Mouse (Mus musculus): ENCODE measurements around the gene Acsf3. TPM values are rescaled to one million over a fixed set of nuclear protein-coding genes. Genes with fewer than 3 reads are reported as not detected.

The Acsf3 gene
- total RNA-seq, 2 experiments from 2014 or later, result 14.3 to 15.0 TPM

DNA sequence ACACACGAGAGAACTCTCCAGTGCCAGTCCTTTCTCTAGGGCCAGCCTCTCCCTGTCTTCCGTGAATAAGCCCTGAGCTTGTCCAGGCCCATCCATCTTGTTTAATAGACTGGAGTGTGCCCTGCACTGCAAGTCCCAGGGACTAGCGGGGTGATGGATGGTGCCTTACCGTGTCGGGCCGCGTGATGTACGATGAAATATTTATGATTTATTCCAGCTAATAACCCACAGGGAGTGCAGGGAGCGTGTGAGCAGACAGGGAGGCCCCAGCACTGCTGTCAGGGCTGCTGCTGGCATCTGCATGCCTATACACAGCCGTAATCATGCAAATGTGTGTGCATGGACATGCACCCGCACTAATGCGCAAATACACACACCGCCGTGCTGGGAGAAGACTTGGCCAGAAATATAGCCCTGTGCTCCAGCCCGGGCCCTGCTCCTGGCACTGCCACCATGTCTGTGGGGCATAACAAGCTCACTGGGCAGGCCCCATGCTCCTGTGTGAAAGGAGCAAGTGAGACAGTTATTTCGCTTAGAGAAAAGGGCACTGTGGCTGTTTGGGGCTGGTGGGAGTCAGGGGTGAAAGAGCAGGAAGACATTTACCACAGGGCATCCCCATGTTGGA lies 36.7 kb downstream of the Acsf3 start:
- DNase-seq, result no peak

DNA sequence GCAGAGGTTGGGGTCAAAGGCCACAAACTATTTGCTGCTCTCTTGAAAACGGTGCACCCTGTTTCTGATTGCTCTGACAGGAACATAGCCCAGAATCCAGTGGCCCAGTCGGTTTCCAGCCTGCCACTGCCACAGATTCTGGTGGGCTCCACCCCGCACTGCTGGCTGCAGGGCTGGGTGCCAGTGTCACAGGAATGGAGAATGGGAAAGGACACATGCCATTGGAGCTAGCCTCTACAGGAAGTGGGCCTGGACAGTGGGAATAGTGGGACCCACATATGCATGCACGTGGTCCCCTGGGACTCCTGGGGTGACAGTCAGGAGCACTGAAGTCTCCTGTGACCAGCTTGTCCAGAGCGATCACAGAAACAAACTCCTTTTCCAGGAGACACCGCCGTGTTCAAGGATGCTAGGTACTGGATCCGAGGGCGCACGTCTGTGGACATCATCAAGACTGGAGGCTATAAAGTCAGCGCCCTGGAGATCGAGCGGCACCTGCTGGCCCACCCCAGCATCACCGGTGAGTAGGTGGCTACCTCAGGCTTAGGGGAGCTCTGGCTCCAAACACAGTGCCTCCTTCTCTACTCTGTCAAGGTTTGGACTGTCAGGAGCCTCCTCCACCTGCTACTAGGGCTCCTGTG lies 37.4 kb downstream of the Acsf3 start:
- no peak for DNase-seq

DNA sequence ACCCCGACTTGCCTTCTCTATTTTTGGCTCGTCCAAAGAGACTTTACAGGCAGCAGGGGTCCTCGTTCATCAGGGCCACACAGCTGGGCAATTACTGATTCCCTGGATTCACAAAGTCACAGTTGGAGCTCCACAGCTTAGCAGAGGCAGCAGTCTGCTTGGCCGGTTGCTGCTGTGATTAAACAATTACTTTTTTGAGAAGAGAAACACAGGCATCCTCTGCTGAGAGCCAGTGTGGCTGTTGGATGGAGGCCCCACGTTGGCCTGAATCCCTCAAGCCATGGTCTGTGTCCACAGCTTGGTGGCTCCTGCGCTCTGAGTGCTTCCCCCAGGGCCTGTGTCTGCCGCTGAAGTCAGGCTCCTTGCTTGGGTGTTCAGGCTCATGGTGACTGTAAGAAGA lies 39.3 kb downstream of the Acsf3 start:
- DNase-seq, result no peak

DNA sequence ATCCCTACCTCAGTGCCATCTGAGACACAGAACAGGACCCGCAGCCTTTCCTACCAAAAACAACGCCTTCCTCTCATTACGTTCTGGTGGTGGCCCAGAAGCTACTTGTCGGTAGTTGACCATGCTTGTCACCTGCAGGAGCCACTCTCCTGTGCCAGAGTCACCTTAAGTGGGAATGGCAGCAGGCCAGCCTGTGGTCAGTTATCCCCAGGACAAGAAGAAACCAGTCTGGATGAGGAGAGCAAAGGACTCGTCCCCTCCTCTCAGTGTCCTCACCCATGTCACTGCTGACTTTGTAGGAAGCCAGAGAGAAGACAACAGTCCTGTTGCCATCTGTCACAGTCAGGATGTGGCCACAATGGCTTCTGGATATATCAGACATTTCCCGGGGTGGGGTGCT lies 41.7 kb downstream of the Acsf3 start:
- no peak for DNase-seq

DNA sequence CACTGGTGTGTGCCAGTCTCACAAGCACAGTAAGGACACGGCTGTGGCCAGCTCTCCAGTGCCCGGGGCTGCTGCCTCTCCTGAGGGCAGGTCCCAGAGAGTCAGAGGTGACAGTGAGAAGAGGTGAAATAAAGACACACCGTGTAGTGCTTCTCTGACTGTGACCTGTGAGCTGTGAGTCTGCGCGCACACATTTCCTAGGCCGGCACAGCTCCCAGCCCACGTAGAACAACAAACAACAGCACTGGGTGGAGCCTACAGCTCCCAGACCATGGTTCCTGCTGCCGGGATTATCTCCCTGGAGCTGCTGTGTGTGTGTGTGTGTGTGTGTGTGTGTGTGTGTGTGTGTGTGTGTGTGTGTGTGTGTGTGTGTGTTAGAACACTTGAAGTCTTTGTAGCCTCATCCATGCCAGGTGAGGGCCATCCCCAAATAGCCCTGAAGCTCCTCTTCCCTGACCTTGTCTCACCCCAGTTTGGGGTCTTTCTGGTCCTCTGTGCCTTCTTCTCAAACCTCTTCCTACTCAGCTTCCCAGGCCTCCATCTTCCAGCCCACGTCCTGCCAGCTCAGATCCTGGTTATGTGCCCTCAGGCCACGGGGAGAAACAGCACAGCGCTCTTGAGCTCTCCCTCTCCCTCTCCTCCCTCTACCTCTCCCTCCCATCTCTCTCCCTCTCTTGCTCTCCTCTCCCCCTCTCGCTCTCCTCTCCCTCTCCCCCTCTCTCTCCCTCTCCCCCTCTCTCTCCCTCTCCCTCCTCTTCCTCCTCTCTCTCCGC lies 42.6 kb downstream of the Acsf3 start:
- no peak for DNase-seq

GRCm38 (mm10) chr8:122819776-122820175 lies 44.5 kb downstream of the Acsf3 start:
- DNase-seq, result no peak

DNA sequence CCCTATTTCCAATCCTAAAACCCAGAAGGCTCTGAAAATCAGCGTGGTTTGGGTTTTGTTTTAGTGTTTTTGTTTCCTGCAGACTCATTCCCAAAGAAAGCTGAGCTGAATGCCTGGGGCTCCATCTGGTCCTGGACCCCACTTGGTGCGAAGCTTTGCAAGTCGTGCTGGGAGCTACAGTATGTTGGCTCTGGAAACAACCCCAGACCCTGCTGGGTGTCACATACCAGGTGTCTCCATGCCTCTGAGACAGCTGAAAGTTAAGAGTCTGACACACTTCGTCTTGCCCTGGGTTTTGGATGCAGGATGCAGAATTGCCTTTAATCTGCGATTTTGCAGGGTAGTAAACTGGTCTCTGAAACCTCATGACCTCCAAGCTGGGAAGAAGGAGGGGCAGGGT lies 49.3 kb downstream of the Acsf3 start:
- no peak for DNase-seq

DNA sequence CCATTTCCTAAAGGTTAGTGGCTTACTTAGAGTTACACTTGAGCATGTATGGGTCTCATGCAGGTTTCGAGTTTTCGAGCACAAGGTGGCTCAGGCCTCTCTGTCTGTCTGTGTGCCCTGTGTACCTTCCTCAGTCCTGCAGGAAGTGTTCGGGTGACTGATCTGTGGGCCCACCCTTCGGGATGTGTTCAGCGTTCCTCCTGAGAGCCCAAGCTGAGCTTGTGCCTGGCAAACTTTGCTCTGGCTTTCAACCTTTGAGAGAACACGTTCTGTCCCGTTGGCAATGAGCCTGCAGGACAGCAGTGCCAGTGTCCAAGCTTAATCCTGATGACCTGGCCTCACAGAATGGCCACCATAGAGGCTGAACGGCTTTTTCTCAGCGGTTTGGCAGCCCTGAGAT lies 49.7 kb downstream of the Acsf3 start:
- no peak for DNase-seq

- DNase-seq, result no peak
Observed at GRCm38 (mm10) chr8:122825408-122825807, 50.1 kb downstream of the Acsf3 start.

GRCm38 (mm10) chr8:122829396-122829795 lies 54.1 kb downstream of the Acsf3 start:
- DNase-seq, result no peak

- peak; percentile 96 for DNase-seq
Observed at GRCm38 (mm10) chr8:122830349-122831061, 55.2 kb downstream of the Acsf3 start.

- DNase-seq, result no peak
Observed at GRCm38 (mm10) chr8:122834416-122834815, 59.1 kb downstream of the Acsf3 start.

- DNase-seq, result peak; percentile 75
Observed at GRCm38 (mm10) chr8:122834971-122835370, 59.7 kb downstream of the Acsf3 start.

GRCm38 (mm10) chr8:122836199-122836598 lies 60.9 kb downstream of the Acsf3 start:
- no peak for DNase-seq

DNA sequence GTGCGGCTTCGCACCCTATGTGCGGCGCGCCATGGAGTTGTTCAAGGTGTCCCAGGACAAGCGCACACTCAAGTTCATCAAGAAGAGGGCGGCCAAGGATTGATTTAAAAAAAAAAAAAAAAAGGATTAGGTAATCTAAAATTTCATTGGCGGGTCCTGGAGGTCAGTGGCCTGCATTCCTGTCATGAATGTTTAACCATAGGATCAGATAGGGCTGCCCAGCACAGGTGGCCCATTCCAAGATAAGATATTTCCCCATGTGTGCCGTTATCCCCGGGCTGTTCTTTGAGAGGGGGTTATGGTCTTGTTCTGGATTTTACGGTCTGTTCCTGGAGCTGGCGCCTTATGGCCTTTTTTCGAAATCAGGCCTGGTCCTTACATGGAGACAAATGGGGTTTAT lies 61.4 kb downstream of the Acsf3 start:
- no peak for DNase-seq

GRCm38 (mm10) chr8:122844161-122844560 lies 68.9 kb downstream of the Acsf3 start:
- DNase-seq, result no peak

DNA sequence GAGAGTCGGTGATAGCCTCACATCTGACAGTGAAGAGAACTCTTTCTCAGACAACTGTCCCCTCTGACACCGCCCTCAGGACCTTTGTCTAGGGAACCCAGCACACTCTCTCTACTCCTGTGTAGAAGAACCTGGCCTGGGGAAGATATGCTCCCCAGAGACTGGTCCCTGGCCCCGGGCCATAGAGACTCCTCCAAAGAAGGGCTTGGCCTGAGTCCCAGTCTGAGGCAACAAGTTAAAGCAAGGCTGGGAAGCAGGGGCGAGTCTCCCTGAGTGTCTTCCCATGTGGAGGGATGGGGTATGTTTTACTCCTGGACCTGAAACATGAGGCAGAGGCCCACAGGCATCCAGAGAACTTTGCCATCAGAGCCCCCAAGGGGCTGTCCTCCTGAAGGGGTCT lies 70.4 kb downstream of the Acsf3 start:
- DNase-seq, result no peak

DNA sequence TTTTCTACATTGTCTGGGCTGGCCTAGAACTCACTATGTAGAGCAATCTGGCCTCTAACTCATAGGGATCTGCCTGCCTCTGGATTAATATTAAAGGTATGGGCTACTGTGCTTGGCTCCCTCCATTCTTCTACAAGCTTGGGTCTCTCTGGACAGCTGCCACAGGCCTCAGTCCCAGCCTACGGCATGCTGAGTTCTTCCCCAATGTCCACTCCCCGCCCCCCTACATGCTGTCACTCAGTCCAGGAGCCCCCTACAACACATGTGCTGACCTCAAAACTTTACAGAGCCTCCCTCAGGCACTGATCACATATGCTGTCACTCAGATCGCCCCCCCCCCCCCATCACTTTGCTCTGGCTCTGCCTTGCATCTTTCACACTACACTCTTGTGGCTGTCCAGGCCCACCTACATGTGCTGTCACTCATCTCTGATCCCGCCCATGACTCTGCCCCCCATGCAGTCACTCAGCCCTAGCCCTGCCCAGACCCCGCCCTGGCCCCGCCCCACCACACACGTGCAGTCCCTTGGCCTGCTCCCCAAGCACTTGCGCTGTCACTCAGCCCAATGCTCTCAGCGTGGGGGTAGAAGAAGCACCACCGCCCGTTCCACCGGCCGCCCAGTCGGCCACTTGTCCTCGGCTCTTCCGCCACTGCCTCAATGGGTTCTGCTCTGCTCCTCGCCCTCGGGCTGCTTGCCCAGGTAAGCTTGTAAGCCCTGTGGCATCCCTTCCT lies 72.7 kb downstream of the Acsf3 start, which contains the start of gene Cdh15:
Cdh15 (plus strand) TSS at position 138 of the 733 bp plus-strand sequence.
- DNase-seq, result peak; percentile 84

DNA sequence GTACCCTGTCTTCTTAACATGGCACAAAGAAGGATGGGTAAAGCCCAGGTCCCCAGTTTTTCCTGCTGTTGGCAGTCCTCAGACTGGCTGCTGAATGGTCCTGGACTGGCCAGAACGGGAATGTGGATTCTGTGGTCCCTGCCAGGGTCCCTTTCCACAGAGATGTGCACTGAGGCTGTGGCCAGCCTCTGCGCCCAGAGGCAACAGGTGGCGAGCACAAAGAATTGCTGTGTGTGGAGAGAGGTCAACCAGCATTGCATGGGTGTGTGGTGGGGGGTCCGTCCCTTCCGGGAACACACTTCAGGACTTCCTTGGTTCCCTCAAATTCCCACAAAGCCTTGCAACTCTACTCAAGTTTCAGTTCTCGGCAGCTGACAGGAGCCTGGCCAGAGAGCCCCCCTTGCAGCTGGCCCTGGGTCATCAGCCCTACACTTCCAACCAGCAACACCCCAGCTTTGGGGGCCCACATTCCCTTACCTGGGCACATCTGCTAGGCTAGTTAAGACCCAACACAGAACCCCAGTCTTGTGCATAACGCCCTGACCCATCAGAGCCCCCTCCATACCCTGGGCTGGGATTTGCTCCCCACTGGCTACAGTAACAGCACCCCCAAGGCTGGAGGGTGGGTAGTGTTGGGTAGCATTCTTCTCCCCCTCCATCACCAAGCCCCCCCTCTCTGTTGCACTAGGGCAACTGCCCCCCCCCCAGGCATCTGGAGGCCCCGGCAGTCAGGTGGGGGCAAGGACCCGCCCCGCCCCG lies 74.0 kb downstream of the Acsf3 start:
- DNase-seq, result no peak

GRCm38 (mm10) chr8:122850641-122851240 lies 75.5 kb downstream of the Acsf3 start:
- peak; percentile 41 for DNase-seq
